Comparison of ENCODE assay signal across 30 mouse cellular contexts in the genomic region with DNA sequence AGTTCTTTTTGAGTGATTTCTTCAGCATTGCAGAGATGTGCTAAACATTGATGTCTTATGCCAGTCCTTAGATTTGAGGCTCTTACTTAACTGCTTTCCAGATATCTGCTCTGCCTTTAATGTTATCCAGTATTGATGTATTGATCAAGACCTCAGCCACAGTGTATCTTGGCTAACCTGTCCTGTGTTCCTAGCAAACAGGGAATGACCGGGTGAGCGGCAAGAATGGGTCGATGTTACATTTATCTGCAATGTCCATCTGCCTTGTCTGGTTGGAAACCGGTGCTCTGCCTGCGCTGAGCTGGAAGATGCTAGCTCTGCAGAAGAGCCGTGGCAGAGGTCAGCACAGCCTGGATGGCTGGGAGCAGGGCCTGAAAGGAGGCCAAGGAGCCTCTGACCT.
"Had no signal": no experiment of that assay in that cellular context is flagged by ENCODE, and none has a peak within 500 bp of the region (broad histone marks: within the 10 kb centered on the region; RNA-seq: fewer than 3 reads in every experiment).

No protein-coding gene starts in this region.

- H3K4me1 ChIP-seq: liver, embryonic 13.5 days; liver, embryonic 15.5 days; megakaryocyte, embryonic 14.5 days; neural tube, embryonic 12.5 days had no signal

- ATAC-seq: liver, embryonic 12.5 days; liver, postnatal 0 days; lung, postnatal 0 days; midbrain, embryonic 13.5 days; midbrain, embryonic 15.5 days; midbrain, embryonic 16.5 days had no signal

- H3K4me3 ChIP-seq: left cerebral cortex, adult 2 months; limb, embryonic 10.5 days; limb, embryonic 12.5 days; limb, embryonic 13.5 days; limb, embryonic 15.5 days; liver, embryonic 12.5 days; liver, embryonic 13.5 days; liver, embryonic 15.5 days; lung, embryonic 15.5 days; megakaryocyte, embryonic 14.5 days; midbrain, embryonic 12.5 days; midbrain, embryonic 13.5 days; midbrain, embryonic 15.5 days; myocyte; neural tube, embryonic 12.5 days had no signal

- H3K27ac ChIP-seq: left cerebral cortex, adult 2 months; limb, embryonic 10.5 days; limb, embryonic 12.5 days; limb, embryonic 13.5 days; limb, embryonic 15.5 days; liver, embryonic 12.5 days; liver, embryonic 13.5 days; liver, embryonic 14.5 days; liver, embryonic 15.5 days; lung, embryonic 15.5 days; macrophage; midbrain, embryonic 12.5 days; midbrain, embryonic 13.5 days; midbrain, embryonic 15.5 days; neural tube, embryonic 12.5 days had no signal

- DNase-seq: left cerebral cortex, postnatal 4 days; liver, embryonic 13.5 days; liver, postnatal 0 days; lung, adult 18-20 months; lung, adult 2 months; lung, embryonic 14.5 days; lung, postnatal 10 days; lung, postnatal 14 days; lung, postnatal 36 days; lung, postnatal 4 days; midbrain, embryonic 14.5 days had no signal

- H3K27me3 ChIP-seq: limb, embryonic 12.5 days; limb, embryonic 13.5 days; limb, embryonic 15.5 days; liver, embryonic 12.5 days; liver, embryonic 13.5 days; liver, embryonic 15.5 days; lung, embryonic 15.5 days; megakaryocyte, embryonic 14.5 days; midbrain, embryonic 12.5 days; midbrain, embryonic 13.5 days; midbrain, embryonic 15.5 days; neural tube, embryonic 12.5 days had no signal

- H3K9ac ChIP-seq: limb, embryonic 12.5 days; limb, embryonic 13.5 days; limb, embryonic 15.5 days; liver, embryonic 12.5 days; liver, embryonic 13.5 days; liver, embryonic 14.5 days; liver, embryonic 15.5 days; liver, postnatal 0 days; lung, embryonic 14.5 days; lung, embryonic 15.5 days; midbrain, embryonic 12.5 days; midbrain, embryonic 13.5 days; midbrain, embryonic 15.5 days; neural tube, embryonic 12.5 days had no signal

- H3K36me3 ChIP-seq: limb, embryonic 10.5 days; limb, embryonic 12.5 days; limb, embryonic 13.5 days; limb, embryonic 15.5 days; liver, embryonic 12.5 days; liver, embryonic 13.5 days; liver, embryonic 15.5 days; lung, embryonic 15.5 days; midbrain, embryonic 12.5 days; midbrain, embryonic 13.5 days; midbrain, embryonic 15.5 days; neural tube, embryonic 12.5 days had no signal

- H3K4me2 ChIP-seq: limb, embryonic 12.5 days; limb, embryonic 13.5 days; limb, embryonic 15.5 days; liver, embryonic 11.5 days; liver, embryonic 12.5 days; liver, embryonic 13.5 days; liver, embryonic 15.5 days; lung, embryonic 14.5 days; lung, embryonic 15.5 days; midbrain, embryonic 12.5 days; midbrain, embryonic 13.5 days; midbrain, embryonic 15.5 days; neural tube, embryonic 12.5 days had no signal

- H3K9me3 ChIP-seq: limb, embryonic 10.5 days; limb, embryonic 12.5 days; limb, embryonic 15.5 days; liver, embryonic 12.5 days; liver, embryonic 13.5 days; liver, embryonic 15.5 days; lung, embryonic 15.5 days; megakaryocyte, embryonic 14.5 days; midbrain, embryonic 12.5 days; midbrain, embryonic 13.5 days; midbrain, embryonic 15.5 days; neural tube, embryonic 12.5 days had no signal
